Mouse (Mus musculus): ENCODE results near the gene Vezf1.

Gene Vezf1

GRCm38 (mm10) chr11:88110031-88110594 is 42.0 kb downstream of the Vezf1 start:
- TF ChIP-seq NANOG (IDR thresholded peaks at IDR 0.05; ENCODE audit: borderline replicate concordance, low read length), result no peak
- Histone ChIP-seq H3K9me3 (ENCODE audit: low read length) (no peaks in the 10 kb centered on the region), H3K36me3 (ENCODE audit: insufficient read depth, low read length) (no peaks in the 10 kb centered on the region), H3K4me1 (replicated peaks; ENCODE audit: low read depth, low read length) (peaks cover 30% of the 10 kb centered on the region), H3K27me3 (ENCODE audit: insufficient read depth, low read length) (peaks cover 33% of the 10 kb centered on the region), H3K4me3 (replicated peaks; ENCODE audit: low read length) (no peak overlapping the region)

DNA sequence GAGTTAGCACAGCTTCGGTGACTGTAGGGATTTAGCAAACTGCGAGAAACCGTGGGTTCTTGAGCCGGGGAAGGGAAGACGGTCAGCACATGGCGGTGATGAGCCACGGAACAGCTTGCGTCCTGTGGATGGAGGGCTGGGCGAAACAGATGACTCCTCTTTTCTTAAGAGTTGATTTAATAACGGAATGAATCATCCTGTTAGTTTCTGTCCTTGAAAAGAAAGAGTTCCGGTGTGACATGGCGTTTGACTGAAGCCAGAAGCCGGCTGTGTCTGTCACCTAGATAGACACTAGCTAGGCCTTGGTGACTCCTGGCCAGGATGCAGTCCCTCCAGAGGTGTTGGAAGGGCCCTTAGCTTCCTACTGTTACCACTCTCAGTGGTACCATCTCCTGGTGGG is 44.0 kb downstream of the Vezf1 start:
- Histone ChIP-seq H3K9me3 (ENCODE audit: low read length) (no peaks in the 10 kb centered on the region), H3K36me3 (ENCODE audit: insufficient read depth, low read length) (no peaks in the 10 kb centered on the region), H3K4me3 (replicated peaks; ENCODE audit: low read length) (no peak overlapping the region), H3K27me3 (ENCODE audit: insufficient read depth, low read length) (peaks cover 36% of the 10 kb centered on the region), H3K4me1 (replicated peaks; ENCODE audit: low read depth, low read length) (peaks cover 26% of the 10 kb centered on the region)
- TF ChIP-seq POU5F1 (IDR thresholded peaks at IDR 0.05; ENCODE audit: borderline replicate concordance, low read length), result no peak
- TF ChIP-seq CTCF (conservative IDR thresholded peaks at IDR 0.05; ENCODE audit: low read length), result no peak
- TF ChIP-seq NANOG (IDR thresholded peaks at IDR 0.05; ENCODE audit: borderline replicate concordance, low read length), result no peak

GRCm38 (mm10) chr11:88112677-88113333 is 44.7 kb downstream of the Vezf1 start:
- Histone ChIP-seq H3K27me3 (ENCODE audit: insufficient read depth, low read length) (peaks cover 32% of the 10 kb centered on the region), H3K9me3 (ENCODE audit: low read length) (no peaks in the 10 kb centered on the region), H3K36me3 (ENCODE audit: insufficient read depth, low read length) (no peaks in the 10 kb centered on the region), H3K4me3 (replicated peaks; ENCODE audit: low read length) (no peak overlapping the region), H3K4me1 (replicated peaks; ENCODE audit: low read depth, low read length) (peaks cover 34% of the 10 kb centered on the region)
- TF ChIP-seq CTCF (conservative IDR thresholded peaks at IDR 0.05; ENCODE audit: low read length) (no peak), NANOG (IDR thresholded peaks at IDR 0.05; ENCODE audit: borderline replicate concordance, low read length) (no peak), POU5F1 (IDR thresholded peaks at IDR 0.05; ENCODE audit: borderline replicate concordance, low read length) (no peak)

DNA sequence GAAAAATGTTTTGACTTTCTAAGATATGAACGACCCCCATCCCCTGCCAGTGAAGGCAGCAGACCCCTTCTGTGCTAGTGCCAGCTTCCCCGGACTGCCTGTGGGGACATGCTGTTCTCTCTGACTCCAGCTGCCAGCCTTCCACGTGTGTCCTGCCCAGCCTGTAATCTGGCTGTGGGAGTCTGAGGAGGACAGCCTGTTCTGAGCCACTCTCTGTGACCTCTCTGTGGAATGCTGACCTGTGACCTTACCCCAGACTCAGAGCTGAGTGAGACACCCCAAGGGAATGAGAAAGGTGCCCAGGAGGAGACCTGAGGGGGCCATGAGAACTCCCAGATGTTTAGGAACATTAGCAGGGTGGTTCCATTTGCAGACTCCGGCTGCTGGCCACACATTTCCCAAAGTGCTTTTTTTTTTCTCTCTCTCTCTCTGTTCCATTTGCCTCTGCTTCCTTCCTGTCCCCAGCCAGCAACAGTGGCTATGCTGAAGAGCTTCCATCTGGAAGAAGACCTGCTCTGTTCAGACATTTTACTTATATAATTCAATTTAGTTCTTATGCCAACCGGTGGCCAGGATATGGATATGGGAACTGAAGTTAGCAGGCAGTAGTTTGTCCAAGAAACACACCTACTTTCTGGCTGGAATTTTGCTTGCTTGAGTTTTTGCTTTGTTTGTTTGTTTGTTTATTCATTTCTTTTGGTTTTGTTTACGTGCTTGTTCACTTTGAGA is 45.6 kb downstream of the Vezf1 start:
- TF ChIP-seq POU5F1 (IDR thresholded peaks at IDR 0.05; ENCODE audit: borderline replicate concordance, low read length) (no peak), NANOG (IDR thresholded peaks at IDR 0.05; ENCODE audit: borderline replicate concordance, low read length) (no peak), CTCF (conservative IDR thresholded peaks at IDR 0.05; ENCODE audit: low read length) (no peak)
- no peaks in the 10 kb centered on the region for H3K36me3 ChIP-seq (ENCODE audit: insufficient read depth, low read length)

DNA sequence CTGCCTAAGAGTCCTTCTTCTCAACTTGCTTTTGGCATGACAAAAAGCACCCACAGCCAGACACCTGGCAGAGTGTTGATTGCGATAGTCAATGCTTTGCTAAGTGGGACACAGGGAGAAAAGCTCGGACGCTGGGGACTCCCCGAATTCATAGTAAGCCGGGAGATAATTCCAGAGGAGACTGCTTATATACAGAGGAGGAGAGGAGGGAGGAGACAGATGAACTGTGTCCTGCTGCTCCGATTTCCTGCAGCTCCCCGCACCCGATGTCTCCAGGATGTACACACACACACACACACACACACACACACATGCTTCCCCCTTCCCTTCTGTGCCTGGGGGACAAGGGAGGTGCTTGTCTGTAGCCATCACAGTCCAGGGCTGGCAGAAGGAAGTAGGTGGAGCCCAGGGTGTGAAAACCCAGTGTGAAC is 46.8 kb downstream of the Vezf1 start:
- H3K36me3 ChIP-seq (ENCODE audit: insufficient read depth, low read length), result no peaks in the 10 kb centered on the region

More for the DNA sequence above, 45.6 kb downstream of the Vezf1 start:
- peaks cover 43% of the 10 kb centered on the region for H3K4me1 ChIP-seq (replicated peaks; ENCODE audit: low read depth, low read length)
- H3K4me3 ChIP-seq (replicated peaks; ENCODE audit: low read length), result no peak overlapping the region
- H3K9me3 ChIP-seq (ENCODE audit: low read length), result no peaks in the 10 kb centered on the region
- H3K27me3 ChIP-seq (ENCODE audit: insufficient read depth, low read length), result peaks cover 27% of the 10 kb centered on the region

DNA sequence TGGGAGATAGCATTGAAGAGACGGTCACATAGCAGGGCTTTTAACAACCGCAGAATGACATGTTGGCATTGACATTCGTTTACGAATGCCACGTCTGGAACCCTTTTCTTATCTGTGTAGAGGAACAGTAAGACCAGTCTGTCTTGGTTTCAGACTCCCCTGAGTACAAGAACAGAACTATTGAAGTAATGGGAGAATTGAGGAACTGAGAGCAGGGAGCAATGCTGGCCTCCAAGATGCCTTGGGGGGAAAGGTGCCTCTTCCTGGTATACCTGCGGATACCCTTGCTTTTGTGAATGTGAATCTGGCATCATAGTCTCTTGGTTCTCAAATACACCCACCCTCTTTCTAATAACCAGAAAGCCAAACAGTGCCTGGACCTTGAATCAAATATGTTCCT is 48.5 kb downstream of the Vezf1 start:
- Histone ChIP-seq H3K9me3 (ENCODE audit: low read length) (no peaks in the 10 kb centered on the region), H3K4me1 (replicated peaks; ENCODE audit: low read depth, low read length) (peaks cover 54% of the 10 kb centered on the region), H3K4me3 (replicated peaks; ENCODE audit: low read length) (no peak overlapping the region), H3K27me3 (ENCODE audit: insufficient read depth, low read length) (peaks cover 16% of the 10 kb centered on the region), H3K36me3 (ENCODE audit: insufficient read depth, low read length) (no peaks in the 10 kb centered on the region)
- TF ChIP-seq POU5F1 (IDR thresholded peaks at IDR 0.05; ENCODE audit: borderline replicate concordance, low read length), result no peak
- no peak for TF ChIP-seq NANOG (IDR thresholded peaks at IDR 0.05; ENCODE audit: borderline replicate concordance, low read length)

More for the DNA sequence above, 46.8 kb downstream of the Vezf1 start:
- peaks cover 24% of the 10 kb centered on the region for H3K27me3 ChIP-seq (ENCODE audit: insufficient read depth, low read length)
- no peak overlapping the region for H3K4me3 ChIP-seq (replicated peaks; ENCODE audit: low read length)
- no peak for TF ChIP-seq CTCF (conservative IDR thresholded peaks at IDR 0.05; ENCODE audit: low read length)
- TF ChIP-seq POU5F1 (IDR thresholded peaks at IDR 0.05; ENCODE audit: borderline replicate concordance, low read length), result no peak
- no peak for TF ChIP-seq NANOG (IDR thresholded peaks at IDR 0.05; ENCODE audit: borderline replicate concordance, low read length)
- peaks cover 54% of the 10 kb centered on the region for H3K4me1 ChIP-seq (replicated peaks; ENCODE audit: low read depth, low read length)
- no peaks in the 10 kb centered on the region for H3K9me3 ChIP-seq (ENCODE audit: low read length)

- Histone ChIP-seq H3K27me3 (ENCODE audit: insufficient read depth, low read length) (peaks cover 12% of the 10 kb centered on the region), H3K9me3 (ENCODE audit: low read length) (no peaks in the 10 kb centered on the region), H3K36me3 (ENCODE audit: insufficient read depth, low read length) (no peaks in the 10 kb centered on the region), H3K4me1 (replicated peaks; ENCODE audit: low read depth, low read length) (peaks cover 56% of the 10 kb centered on the region), H3K4me3 (replicated peaks; ENCODE audit: low read length) (no peak overlapping the region)
- TF ChIP-seq POU5F1 (IDR thresholded peaks at IDR 0.05; ENCODE audit: borderline replicate concordance, low read length), result no peak
- no peak for TF ChIP-seq CTCF (conservative IDR thresholded peaks at IDR 0.05; ENCODE audit: low read length)
- TF ChIP-seq NANOG (IDR thresholded peaks at IDR 0.05; ENCODE audit: borderline replicate concordance, low read length), result no peak
Observed at GRCm38 (mm10) chr11:88117356-88118090, 49.4 kb downstream of the Vezf1 start.

DNA sequence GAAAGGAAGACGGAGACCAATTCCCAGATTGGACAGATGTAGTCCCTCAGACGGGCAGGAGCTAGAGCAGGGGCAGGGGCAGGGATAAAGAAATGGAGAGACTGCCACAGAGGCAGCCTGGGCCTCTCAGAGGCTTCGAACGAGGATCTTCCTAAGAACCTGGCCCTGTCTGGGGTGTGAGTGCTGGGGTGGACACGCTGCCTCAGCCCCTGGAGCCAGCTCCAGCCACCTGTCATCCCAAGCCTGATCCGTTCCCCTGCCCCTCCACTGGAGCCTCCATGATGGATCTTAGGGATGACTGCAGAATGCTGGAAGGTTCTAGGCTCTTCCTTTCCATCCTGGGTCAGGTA is 50.0 kb downstream of the Vezf1 start:
- no peak for TF ChIP-seq POU5F1 (IDR thresholded peaks at IDR 0.05; ENCODE audit: borderline replicate concordance, low read length)
- TF ChIP-seq NANOG (IDR thresholded peaks at IDR 0.05; ENCODE audit: borderline replicate concordance, low read length), result no peak
- TF ChIP-seq CTCF (conservative IDR thresholded peaks at IDR 0.05; ENCODE audit: low read length), result no peak
- Histone ChIP-seq H3K4me1 (replicated peaks; ENCODE audit: low read depth, low read length) (peaks cover 62% of the 10 kb centered on the region), H3K9me3 (ENCODE audit: low read length) (no peaks in the 10 kb centered on the region), H3K4me3 (replicated peaks; ENCODE audit: low read length) (no peak overlapping the region), H3K36me3 (ENCODE audit: insufficient read depth, low read length) (no peaks in the 10 kb centered on the region), H3K27me3 (ENCODE audit: insufficient read depth, low read length) (peaks cover 9% of the 10 kb centered on the region; the same call in 1 of the 2 replicates)

Data from E14TG2a.4 (cell line).